Mouse (Mus musculus) heart, postnatal 10 days (tissue): ENCODE results near the gene Slc28a1. TPM values are rescaled to one million over a fixed set of nuclear protein-coding genes. Genes with fewer than 3 reads are reported as not detected.

Source experiments
- DNase-seq, 2 experiments: peaks; one replicate each; pipeline ENCODE4 v3.0.0; 2021
- intact Hi-C: fragments of 180-260 bp; cut with DNase I; formaldehyde crosslinking; loops from one replicate; pipeline ENCODE4 v1.15.1; 2025
- total RNA-seq, 2 experiments: library from RNA; stranded (reverse); gene quantifications; 2 replicates each; pipeline ENCODE4 v1.2.3; 2021

Gene Slc28a1
- total RNA-seq, 2 experiments from 2014 or later: 0.20 to 0.53 TPM

DNA sequence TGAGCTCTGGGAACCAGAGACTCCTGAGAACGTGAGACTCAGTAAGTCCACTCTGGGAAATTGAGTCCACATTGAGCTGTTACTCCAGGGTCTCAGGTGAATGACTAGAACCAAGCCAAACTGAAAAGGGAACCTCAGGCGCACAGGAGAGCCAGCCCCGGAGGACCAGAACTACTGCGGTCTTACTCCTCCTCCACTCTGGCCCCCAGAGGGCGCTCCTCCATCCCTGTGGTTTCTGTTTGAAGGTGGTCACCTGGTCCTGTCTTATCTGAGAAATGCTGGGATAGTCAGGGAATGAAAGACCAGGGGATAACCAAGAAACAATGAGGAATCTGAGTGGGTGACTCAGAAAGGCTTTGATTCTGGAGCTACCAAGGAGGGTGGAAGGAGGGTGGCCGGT is 94.3 kb downstream of the Slc28a1 start:
- DNase-seq: peak; percentile 54 to 82
- intact Hi-C loops: loop anchor here (2.0 kb wide), 1 partner anchor 42 kb away; no protein-coding TSS in a partner anchor

DNA sequence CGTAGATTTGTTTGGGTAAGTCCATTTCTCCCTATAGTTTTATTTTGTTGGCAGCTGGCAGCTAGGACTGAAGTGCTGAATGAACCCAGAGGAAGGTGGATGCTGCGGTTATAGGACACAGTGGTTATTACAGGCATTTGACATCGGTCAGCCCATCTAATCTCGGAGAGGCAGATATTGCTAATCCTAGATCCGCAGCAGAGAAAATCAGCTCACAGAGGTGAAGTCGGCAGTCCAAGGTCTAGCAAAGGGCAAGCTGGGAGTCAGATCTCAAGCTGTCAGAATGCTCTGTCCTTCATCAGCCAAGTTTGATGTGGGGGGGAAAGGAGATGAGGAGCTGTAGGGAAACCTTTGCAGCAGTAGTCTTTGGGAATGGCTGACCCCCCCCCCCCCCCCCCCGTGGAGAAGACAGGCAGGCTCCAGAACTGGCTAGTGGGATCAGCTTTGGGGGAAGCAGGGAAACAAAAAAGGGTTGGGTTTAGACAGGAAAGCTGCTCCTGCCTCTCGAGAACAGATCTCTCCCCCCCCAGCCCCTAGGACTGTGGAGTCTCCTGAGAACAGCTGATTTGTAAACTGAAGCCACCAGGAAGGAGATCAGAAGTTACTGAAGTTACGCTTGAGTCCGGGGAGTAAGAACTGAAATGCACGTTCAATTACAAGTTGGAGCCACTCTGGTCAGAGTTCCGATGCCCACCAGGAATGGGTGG is 95.5 kb downstream of the Slc28a1 start:
- intact Hi-C loops: loop anchor here (1.0 to 2.0 kb wide), 2 partner anchors 43 to 126 kb away; no protein-coding TSS in a partner anchor
- no peak for DNase-seq

DNA sequence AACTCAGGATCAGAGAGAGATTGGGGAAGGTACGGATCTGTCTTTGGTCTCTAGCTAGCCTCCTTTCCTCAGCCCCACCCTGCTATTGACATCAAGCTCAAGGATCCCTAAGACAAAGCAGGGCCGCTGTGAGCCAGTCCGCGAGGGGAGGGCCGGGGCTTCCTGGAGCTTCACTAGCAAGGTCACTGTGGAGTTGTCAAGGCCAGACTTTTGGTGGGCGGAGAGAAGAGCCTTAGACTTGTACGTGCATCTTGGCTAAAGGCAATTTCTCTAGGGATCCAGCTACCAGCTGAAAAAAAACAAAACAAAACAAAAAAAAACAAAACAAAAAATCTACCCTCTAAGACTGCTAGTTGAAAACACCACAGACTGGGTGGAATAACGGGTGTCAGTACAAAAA is 97.2 kb downstream of the Slc28a1 start:
- DNase-seq: peak; percentile 40 to 42
- intact Hi-C loops: no loop called here

DNA sequence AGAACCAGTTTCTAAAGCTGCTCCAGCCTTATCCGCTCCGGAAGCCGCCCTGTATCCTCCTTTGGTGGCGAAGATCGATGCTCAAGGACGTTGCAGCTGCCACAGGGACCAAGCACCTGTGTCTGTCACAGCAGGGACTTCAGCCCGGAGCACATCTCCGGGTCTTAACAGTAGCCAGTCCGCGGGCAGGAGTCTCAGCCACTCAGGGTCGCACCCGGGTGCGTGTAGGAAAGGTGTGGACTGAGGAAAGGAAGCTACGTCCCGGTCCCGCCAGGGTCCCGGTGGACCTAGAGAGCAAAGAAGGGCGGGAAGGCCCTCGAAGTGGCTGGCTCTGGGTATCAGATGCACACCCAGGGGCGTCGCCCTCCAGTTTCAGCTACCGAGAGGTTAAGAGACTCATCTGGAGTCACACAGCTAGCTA is 97.7 kb downstream of the Slc28a1 start:
- intact Hi-C loops: no loop called here
- DNase-seq: peak; percentile 79 to 81

DNA sequence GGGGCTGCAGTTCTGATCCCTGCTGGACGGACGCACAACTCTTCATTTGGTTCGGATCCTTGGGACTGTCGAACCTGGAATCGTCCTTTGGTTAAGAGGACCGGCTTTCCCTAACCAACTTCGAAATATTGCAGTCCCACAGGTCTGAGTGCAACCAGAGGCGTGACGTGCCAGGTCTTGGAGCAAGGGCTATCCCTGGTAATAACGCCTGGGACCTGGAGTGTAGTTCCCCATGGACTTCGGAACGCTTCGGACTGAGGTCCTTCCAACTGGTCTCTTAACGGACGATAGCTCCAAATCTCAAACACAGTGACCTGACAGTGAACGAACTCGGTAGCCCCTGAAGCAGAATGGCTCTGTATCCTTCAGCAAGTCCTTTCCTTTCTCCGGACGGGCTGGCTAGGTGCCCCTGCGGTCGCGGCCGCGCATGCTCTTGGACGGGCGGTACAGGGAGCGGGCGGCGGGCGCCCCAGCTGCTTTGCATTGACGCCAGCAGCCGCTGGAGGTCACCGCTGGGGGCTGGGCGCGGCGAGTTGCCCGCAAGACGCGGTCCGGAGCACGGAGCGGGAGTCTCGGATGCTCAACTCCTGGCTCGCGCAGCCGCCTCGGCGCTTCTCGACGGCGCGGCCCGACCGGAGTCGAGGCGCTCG is 98.2 kb downstream of the Slc28a1 start:
- peak; percentile 97 to 98 for DNase-seq
- intact Hi-C loops: no loop called here

DNA sequence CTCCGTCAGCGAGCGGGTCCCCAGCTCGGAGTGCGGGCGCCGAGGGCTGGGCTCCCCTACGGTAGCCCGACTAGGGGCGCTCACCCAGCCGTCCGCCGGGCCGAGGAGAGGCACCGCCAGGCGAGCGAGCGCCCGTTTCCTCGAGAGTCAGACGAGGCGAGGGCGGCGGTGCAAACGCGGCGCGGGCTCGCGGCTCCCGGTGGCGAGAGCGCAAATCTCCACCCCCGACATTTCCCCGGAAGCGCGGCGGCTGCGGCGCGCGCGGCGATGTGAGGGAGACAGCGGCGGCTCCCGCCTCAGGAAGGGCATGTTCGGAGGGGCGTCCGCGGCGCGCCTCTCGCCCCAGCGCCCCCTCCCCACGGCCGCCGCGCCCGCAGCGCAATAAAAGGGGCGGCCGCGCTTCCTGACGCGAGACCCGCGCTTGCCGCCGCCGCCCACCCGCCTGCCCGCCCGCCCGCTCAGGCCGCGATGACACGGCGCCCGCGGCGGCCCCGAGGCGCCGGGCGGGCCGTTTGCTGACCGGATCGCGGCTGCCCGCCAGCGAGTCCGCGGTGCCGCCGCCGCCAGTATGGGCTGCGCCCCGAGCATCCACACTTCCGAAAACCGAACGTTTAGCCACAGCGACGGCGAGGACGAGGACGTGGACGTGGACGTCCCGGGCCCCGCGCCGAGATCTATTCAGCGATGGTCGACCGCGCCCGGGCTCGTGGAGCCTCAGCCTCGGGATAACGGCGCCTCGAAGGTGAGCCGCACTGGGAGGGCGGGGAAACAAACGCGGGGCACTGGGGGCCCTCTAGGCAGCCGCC is 99.0 kb downstream of the Slc28a1 start, which contains the start of gene Pde8a:
Pde8a (plus strand) TSS at position 250 of the 806 bp plus-strand sequence.
- intact Hi-C loops: no loop called here
- peak; percentile 42 to 52 for DNase-seq

DNA sequence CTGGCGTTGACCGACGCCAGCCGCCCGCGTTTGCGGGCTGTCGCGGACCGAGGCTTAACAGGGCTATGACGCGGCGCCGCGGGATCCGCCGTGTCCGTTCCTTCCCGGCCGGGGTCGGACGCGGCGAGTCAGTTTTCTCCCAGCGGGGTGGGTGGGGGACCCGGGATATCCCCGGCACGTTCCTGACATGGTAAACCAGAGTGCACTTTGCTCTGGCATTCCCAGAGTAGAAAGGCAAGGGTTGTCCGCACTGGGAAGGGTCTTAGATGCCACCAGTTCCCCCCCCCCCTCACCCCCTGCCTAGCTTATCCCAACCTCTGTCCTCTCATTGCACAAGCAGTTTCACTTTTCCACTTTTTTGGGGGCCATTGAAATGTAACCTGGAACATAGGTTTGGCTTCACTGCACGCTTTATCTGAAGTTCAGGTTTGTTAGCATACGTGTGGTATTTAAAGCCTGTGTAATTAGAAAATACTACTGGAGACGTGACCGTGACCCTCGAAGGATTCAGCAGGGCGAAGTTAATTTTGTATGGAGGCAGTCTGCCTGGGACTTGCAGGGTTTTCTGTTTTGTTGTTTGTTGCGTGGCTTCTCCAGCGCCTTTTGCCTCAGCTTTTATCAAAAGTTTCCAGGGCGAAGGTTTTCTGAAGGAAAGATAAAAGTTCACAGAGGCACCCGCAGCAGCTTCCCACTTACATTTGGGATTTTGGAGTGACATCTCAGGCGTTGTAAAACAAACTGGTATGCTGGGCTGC is 99.7 kb downstream of the Slc28a1 start:
- DNase-seq: peak in 1 of 2 experiments; percentile 18
- intact Hi-C loops: no loop called here

DNA sequence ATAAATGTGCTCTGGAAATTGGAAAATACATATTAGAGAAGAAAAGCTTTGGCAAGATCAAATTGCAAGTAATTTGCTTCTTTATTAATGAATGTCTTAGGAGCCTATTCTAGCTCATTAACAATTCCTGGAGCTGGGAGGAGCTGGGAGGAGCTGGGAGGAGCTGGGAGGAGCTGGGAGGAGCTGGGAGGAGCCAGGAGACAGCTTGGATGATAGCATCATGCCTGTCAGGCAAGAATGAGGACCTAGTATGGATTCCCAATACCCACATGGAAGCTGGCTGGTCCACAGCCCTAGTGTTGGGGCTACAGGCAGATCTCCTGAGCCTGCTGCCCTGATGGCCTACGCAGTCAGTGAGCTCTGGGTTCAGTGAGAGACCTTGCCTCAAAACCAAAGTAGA is 101.4 kb downstream of the Slc28a1 start:
- DNase-seq: no peak
- intact Hi-C loops: no loop called here

DNA sequence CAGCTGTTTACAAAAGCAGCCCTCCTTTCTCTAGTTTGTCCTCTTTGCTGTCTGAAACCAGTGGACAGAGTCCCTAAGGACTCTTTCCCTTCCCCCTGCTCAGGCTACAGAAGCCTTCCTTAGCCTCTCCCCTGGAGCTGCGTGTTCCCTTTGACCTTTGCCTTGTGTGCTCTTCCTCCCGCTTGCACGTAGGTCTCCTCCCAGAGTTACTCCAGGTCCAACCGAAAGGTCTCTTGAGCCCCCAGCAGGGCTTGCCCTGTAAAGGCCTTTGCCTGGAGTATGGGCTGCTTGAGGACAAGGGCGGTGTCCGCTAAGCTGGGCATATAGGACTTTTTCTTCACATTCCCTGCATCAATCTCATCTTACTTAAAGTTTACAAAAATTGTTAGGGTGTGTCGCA is 104.7 kb downstream of the Slc28a1 start:
- DNase-seq: no peak
- intact Hi-C loops: no loop called here

Other genes with a start within 250 kb of the Slc28a1 start
- 10 to 100 TPM in 1 of 2 experiments, 1 to 10 TPM in 1; 7.9 to 10.6 TPM for gene Wdr73, start 213.5 kb upstream of the Slc28a1 start, total RNA-seq
- gene Nmb, start 209.7 kb upstream of the Slc28a1 start, total RNA-seq: 1 to 10 TPM; 2.1 to 6.4 TPM
- 10 to 100 TPM; 70.2 to 75.0 TPM for gene Sec11a, start 167.0 kb upstream of the Slc28a1 start, total RNA-seq
- 10 to 100 TPM; 22.9 to 24.9 TPM for gene Zfp592, start 121.1 kb upstream of the Slc28a1 start, total RNA-seq
- gene Alpk3, start 57.2 kb upstream of the Slc28a1 start, total RNA-seq: 10 to 100 TPM; 85.0 to 90.5 TPM
- 10 to 100 TPM; 17.0 to 19.3 TPM for gene Pde8a, start 98.8 kb downstream of the Slc28a1 start, total RNA-seq
- 1,000 to 10,000 TPM in 1 of 2 experiments, 100 to 1,000 TPM in 1; 997 to 1,016 TPM for gene Rps17, start 230.5 kb downstream of the Slc28a1 start, total RNA-seq